Comparison of ENCODE assay signal across 31 mouse cellular contexts in the genomic region with DNA sequence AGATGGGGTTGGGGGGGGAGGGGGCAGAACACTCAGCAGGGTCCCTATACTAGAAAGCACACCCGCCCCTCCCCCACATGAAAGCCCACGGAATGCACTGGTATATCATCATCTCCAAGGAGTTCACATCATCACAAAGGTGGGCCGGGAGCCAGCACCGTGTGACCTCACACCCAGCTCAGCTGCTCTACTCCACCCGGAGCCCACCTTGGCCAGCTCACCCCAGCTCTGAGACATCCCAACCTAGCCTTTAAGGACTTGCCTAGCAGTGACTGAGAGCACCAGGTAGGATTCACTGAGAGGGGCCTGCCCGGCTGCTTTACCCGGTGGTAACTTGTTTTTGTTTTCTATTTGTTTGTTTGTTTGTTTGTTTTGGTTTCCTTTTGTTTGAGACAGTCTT. TPM values are rescaled to one million over a fixed set of nuclear protein-coding genes. Genes with fewer than 3 reads are reported as not detected.
"Had no signal": no experiment of that assay in that cellular context is flagged by ENCODE, and none has a peak within 500 bp of the region (broad histone marks: within the 10 kb centered on the region; RNA-seq: fewer than 3 reads in every experiment).

A gene (plus strand): TSS at position 146 of the 400 bp plus-strand sequence.

- DNase-seq: gastrocnemius, postnatal 14 days; gastrocnemius, postnatal 36 days; heart, adult 18-20 months; heart, postnatal 14 days; kidney, adult 11 months; kidney, adult 2 months; kidney, adult 9 months; kidney, postnatal 14 days; kidney, postnatal 36 days; layer of hippocampus, adult 9-11 months; layer of hippocampus, postnatal 36 days; left cerebral cortex, postnatal 4 days had no signal

- H3K27ac ChIP-seq: heart, embryonic 10.5 days; heart, embryonic 15.5 days; hindbrain, embryonic 13.5 days; hindbrain, embryonic 15.5 days; hindbrain, postnatal 0 days; kidney, embryonic 15.5 days; kidney, postnatal 0 days; limb, embryonic 13.5 days; limb, embryonic 15.5 days; liver, embryonic 12.5 days had no signal

- H3K27me3 ChIP-seq: hindbrain, embryonic 15.5 days had no signal

- H3K4me2 ChIP-seq: heart, embryonic 12.5 days; heart, embryonic 15.5 days; hindbrain, embryonic 13.5 days; hindbrain, embryonic 15.5 days; kidney, embryonic 15.5 days; limb, embryonic 13.5 days; limb, embryonic 15.5 days; liver, embryonic 12.5 days had no signal

- H3K36me3 ChIP-seq: heart, embryonic 10.5 days; heart, embryonic 12.5 days; heart, embryonic 15.5 days; hindbrain, embryonic 13.5 days; hindbrain, embryonic 15.5 days; kidney, embryonic 15.5 days; limb, embryonic 13.5 days; limb, embryonic 15.5 days; liver, embryonic 12.5 days had no signal

- ATAC-seq: hindbrain, postnatal 0 days; intestine, embryonic 16.5 days; liver, embryonic 12.5 days had no signal

- H3K9me3 ChIP-seq: heart, embryonic 10.5 days; heart, embryonic 12.5 days; heart, embryonic 15.5 days; hindbrain, embryonic 13.5 days; hindbrain, embryonic 15.5 days; kidney, embryonic 15.5 days; limb, embryonic 13.5 days; limb, embryonic 15.5 days; liver, embryonic 12.5 days had no signal

- H3K9ac ChIP-seq: heart, embryonic 12.5 days; heart, embryonic 15.5 days; hindbrain, embryonic 13.5 days; hindbrain, embryonic 15.5 days; kidney, embryonic 15.5 days; limb, embryonic 13.5 days; limb, embryonic 15.5 days; liver, embryonic 12.5 days had no signal

- H3K4me3 ChIP-seq: heart, embryonic 10.5 days; heart, embryonic 12.5 days; heart, embryonic 15.5 days; hindbrain, embryonic 13.5 days; hindbrain, embryonic 15.5 days; kidney, embryonic 15.5 days; limb, embryonic 13.5 days; limb, embryonic 15.5 days; liver, embryonic 12.5 days had no signal

RNA-seq across cellular contexts. Expression of the gene that starts here (rescaled TPM):
- total RNA-seq: gastrocnemius, adult 18-20 months; gastrocnemius, adult 8-10 months; hematopoietic stem cell, adult 5-6 weeks; liver, adult 2 months had no signal
- polyA plus RNA-seq: intestine, embryonic 14.5 days; kidney, postnatal 0 days; large intestine, adult 2 months; limb, embryonic 11.5 days had no signal
